Mouse (Mus musculus) Patski (cell line): ENCODE measurements at regions not wholly inside any gene's neighbourhood (a gene's known extent, or its start where the extent isn't known, plus 50 kb on each side); places are given as distances from the start of the nearest gene placed in this dataset.

Source experiments
- ATAC-seq: fragments of 100-300 bp; one replicate; pipeline ENCODE4 v1.8.0; 2021
- CTCF ChIA-PET: fragments of 350-600 bp; sonication (Branson Sonifier 250); formaldehyde crosslinking; loops from one replicate; lab custom pipeline; 2022; ENCODE audit warnings: inconsistent platforms; lab: Charles Lee
- POLR2A ChIA-PET: fragments of 350-600 bp; sonication (Branson Sonifier 250); formaldehyde crosslinking; loops from one replicate; lab custom pipeline; 2022; ENCODE audit warnings: antibody characterized with exemption, inconsistent platforms; lab: Charles Lee
- DNase-seq: peaks from one replicate; pipeline ENCODE4 v3.0.0-alpha.2; 2011; ENCODE audit warnings: low read depth, low spot score
- H3K27me3 ChIP-seq: fragments of 371-371 bp; one replicate; pipeline ENCODE4 v1.5.1; 2021
- CTCF ChIP-seq: fragments of 100-300 bp; IDR thresholded peaks from one replicate; pipeline ENCODE4 v1.5.1; 2021
- in situ Hi-C: fragments of 300-500 bp; cut with MboI; formaldehyde crosslinking; loops from 3 replicates; pipeline ENCODE4 v1.11.1; 2018; ENCODE audit warnings: low pct_unique_long_range_greater_than_20kb, mixed read lengths

DNA sequence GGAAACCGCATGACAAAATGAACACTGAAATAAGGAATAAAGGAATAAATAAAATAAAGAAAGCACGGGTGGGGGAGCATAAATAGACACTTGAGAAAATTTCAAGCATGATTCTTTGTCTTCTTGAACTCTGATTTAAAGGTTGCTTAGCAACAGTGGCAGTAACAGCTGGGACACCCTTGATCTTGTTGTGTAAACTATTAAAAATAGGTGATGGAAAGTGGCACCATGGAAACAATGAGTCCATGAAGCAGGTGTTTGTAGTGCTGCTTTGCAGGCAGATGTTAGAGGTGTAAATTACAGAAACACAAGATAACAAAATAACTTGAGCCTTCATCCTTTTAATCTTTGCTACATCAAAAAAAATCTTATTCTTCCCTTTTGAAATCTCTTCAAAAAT lies 688.2 kb upstream of the Gje1 start:
- in situ Hi-C loops = no loop called here
- DNase-seq = no peak
- no peak for TF ChIP-seq CTCF
- H3K27me3 ChIP-seq = peaks cover 20% of the 10 kb centered on the region
- POLR2A ChIA-PET = no interaction called here
- CTCF ChIA-PET = no interaction called here
- ATAC-seq = no peak

DNA sequence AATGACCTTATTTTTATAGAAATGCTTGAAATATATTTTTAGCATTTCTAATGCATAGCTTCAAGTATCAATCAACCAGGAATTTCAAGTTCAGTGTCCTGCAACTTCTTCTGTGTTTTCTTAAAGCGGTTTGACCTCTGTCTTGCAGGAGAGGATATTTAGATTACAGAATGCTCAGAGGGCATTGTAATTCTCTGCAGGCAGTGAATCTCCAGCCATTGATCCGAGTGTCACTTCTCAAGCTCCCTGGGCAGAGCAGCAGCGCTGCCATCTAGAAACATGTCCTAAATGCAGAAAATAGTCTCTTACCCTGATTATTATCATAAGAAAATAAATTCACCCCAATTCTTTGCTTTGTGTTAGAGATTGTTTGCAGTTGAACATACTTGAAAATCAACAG lies 687.7 kb upstream of the Gje1 start:
- ATAC-seq = no peak
- ChIA-PET CTCF (no interaction called here), POLR2A (no interaction called here)
- in situ Hi-C loops = no loop called here
- no peak for DNase-seq
- no peak for TF ChIP-seq CTCF
- peaks cover 20% of the 10 kb centered on the region for H3K27me3 ChIP-seq

DNA sequence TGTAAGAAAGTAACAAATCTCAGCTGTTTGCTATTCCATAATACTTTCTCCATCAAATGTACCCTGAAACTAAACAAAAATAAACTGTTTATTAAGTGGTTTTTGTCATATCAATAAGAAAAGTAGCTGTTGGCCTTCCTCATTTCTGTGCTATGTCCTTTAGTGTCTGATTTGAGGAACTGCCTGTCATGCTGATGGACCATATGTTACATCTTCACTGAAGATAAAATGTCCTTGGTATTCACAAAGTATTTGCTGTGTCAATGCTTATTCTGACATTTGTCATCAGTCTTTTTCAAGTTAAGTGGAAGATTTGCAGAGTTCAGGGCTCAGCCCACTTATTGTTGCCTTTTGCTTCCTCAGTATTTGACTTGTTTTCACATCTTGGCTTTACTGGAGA lies 682.0 kb upstream of the Gje1 start:
- TF ChIP-seq CTCF = no peak
- ChIA-PET POLR2A (no interaction called here), CTCF (no interaction called here)
- H3K27me3 ChIP-seq = peaks cover 15% of the 10 kb centered on the region
- ATAC-seq = no peak
- in situ Hi-C loops = no loop called here
- DNase-seq = no peak

- ChIA-PET POLR2A (no interaction called here), CTCF (no interaction called here)
- ATAC-seq (no peak), DNase-seq (no peak)
- in situ Hi-C loops = no loop called here
- peaks cover 5% of the 10 kb centered on the region for H3K27me3 ChIP-seq
- TF ChIP-seq CTCF = no peak
These were observed 679.1 kb upstream of the Gje1 start for GRCm38 (mm10) chr10:15397114-15397513.

DNA sequence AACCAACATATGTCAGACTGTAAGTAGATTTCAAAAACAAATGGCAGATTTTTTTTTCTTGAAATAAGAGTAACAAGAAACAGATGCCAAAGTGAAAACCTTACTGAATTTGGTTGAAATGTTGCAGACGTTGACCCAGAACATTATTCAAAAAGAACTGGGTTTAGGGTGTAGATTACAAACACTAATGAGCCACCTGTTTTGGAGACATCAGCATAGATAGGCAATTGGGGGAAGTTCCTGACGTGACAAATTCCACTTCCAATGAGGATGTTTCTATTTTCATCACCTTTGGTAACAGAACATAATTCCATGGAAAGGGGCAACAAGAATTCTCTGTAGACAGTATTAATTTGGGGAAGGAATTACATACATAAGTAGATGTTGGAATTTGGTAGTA lies 677.3 kb upstream of the Gje1 start:
- CTCF ChIA-PET = interaction anchor here (1.2 kb wide), 1 partner anchor 34 kb away, joined by 3 read pairs; no protein-coding TSS in a partner anchor
- TF ChIP-seq CTCF = no peak
- H3K27me3 ChIP-seq = no peaks in the 10 kb centered on the region
- DNase-seq (no peak), ATAC-seq (no peak)
- POLR2A ChIA-PET = no interaction called here
- in situ Hi-C loops = no loop called here

GRCm38 (mm10) chr10:15392027-15392816 lies 674.2 kb upstream of the Gje1 start:
- ChIA-PET POLR2A (no interaction called here), CTCF (interaction anchor here (1.5 kb wide), 1 partner anchor 10 kb away, joined by 3 read pairs; no protein-coding TSS in a partner anchor)
- in situ Hi-C loops = no loop called here
- no peak for TF ChIP-seq CTCF
- no peak for ATAC-seq
- H3K27me3 ChIP-seq = no peaks in the 10 kb centered on the region
- DNase-seq = peak; percentile 10

- no peak for DNase-seq
- TF ChIP-seq CTCF = no peak
- ATAC-seq = no peak
- in situ Hi-C loops = no loop called here
- CTCF ChIA-PET = no interaction called here
- no peaks in the 10 kb centered on the region for H3K27me3 ChIP-seq
- POLR2A ChIA-PET = no interaction called here
These were observed 655.6 kb upstream of the Gje1 start for GRCm38 (mm10) chr10:15373571-15373970.
